Mouse (Mus musculus) myocyte (in vitro differentiated cells): ENCODE data around the gene Olfr412.

ENCODE experiments used
- CEBPB ChIP-seq: IDR thresholded peaks from 2 replicates; pipeline ENCODE4 v1.6.1; 2011; ENCODE audit warnings: mild to moderate bottlenecking, moderate library complexity; ENCODE audit not compliant: poor library complexity, insufficient read depth, severe bottlenecking
- POLR2AphosphoS2 ChIP-seq: IDR thresholded peaks from one replicate; pipeline ENCODE4 v1.6.1; 2011; ENCODE audit warnings: low read depth, control low read depth; ENCODE audit not compliant: insufficient read length
- REST ChIP-seq: IDR thresholded peaks from one replicate; pipeline ENCODE4 v1.6.1; 2011; ENCODE audit warnings: mild to moderate bottlenecking, control low read depth, moderate library complexity; ENCODE audit not compliant: insufficient read depth, insufficient read length
- USF1 ChIP-seq: IDR thresholded peaks from one replicate; pipeline ENCODE4 v1.6.1; 2011; ENCODE audit warnings: low read depth, mild to moderate bottlenecking, control low read depth, moderate library complexity

DNA sequence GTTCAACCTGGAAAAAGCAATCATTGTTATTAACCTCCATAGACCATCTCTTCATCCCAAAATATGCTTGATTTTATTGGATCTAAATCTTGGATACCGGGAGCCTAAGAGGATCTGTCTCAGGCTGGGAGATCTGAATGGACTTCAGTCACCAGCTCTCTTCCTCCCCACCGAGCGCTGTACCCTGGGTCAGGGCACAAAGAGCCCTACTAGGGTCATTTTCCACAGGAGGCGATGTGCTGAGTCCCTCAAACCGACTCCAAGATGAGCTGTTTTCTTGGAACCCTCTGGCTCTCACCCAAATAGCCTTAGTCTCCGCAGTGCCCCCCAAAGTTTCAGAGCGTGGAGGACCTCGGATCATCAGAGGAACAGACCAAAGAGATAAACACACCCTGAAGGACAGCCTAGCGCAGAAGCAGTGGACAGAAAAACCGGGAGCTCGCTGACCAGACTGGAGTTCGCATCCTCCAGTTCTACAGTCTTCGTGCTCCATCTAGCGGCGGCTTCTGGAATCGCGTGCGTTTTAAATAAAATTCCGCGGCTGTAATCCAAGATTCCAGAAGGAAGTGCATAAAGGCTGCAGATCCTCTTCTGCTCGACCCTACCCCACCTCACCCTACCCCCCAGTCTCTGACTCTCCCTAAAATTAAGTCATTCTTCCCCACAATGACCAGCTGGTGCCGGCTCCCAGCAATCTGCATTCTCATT is 9.7 kb downstream of the Olfr412 start:
- TF ChIP-seq USF1 (no peak), POLR2AphosphoS2 (no peak), CEBPB (no peak), REST (no peak)
